Mouse (Mus musculus) myocyte (in vitro differentiated cells): ENCODE results near the gene Zfp277.

ENCODE experiments used
- E2F4 ChIP-seq: IDR thresholded peaks from one replicate; pipeline ENCODE4 v1.6.1; 2011; ENCODE audit warnings: mild to moderate bottlenecking, control low read depth, moderate library complexity; ENCODE audit not compliant: insufficient read depth
- POLR2A ChIP-seq: IDR thresholded peaks from one replicate; pipeline ENCODE4 v1.6.1; 2011; ENCODE audit warnings: low read depth, mild to moderate bottlenecking, control low read depth, moderate library complexity; ENCODE audit not compliant: insufficient read length
- POLR2AphosphoS2 ChIP-seq: IDR thresholded peaks from one replicate; pipeline ENCODE4 v1.6.1; 2011; ENCODE audit warnings: low read depth, control low read depth; ENCODE audit not compliant: insufficient read length
- SRF ChIP-seq: IDR thresholded peaks from one replicate; pipeline ENCODE4 v1.6.1; 2011; ENCODE audit warnings: low read depth; ENCODE audit not compliant: control insufficient read depth, insufficient read length
- TCF12 ChIP-seq: IDR thresholded peaks from one replicate; pipeline ENCODE4 v1.6.1; 2011; ENCODE audit warnings: mild to moderate bottlenecking, control low read depth; ENCODE audit not compliant: poor library complexity, insufficient read depth, severe bottlenecking
- USF1 ChIP-seq: IDR thresholded peaks from one replicate; pipeline ENCODE4 v1.6.1; 2011; ENCODE audit warnings: low read depth, mild to moderate bottlenecking, control low read depth, moderate library complexity

- TF ChIP-seq E2F4 (no peak), POLR2A (no peak), TCF12 (no peak), USF1 (no peak), SRF (no peak), POLR2AphosphoS2 (no peak)
Observed at GRCm38 (mm10) chr12:40447561-40448355, 2.1 kb upstream of the Zfp277 start.
